Mouse (Mus musculus): Measurements from ENCODE around the gene Fkbp6. TPM values are rescaled to one million over a fixed set of nuclear protein-coding genes. Genes with fewer than 3 reads are reported as not detected.

The Fkbp6 gene
- polyA plus RNA-seq, 1 experiment from 2014 or later = 0.30 TPM

DNA sequence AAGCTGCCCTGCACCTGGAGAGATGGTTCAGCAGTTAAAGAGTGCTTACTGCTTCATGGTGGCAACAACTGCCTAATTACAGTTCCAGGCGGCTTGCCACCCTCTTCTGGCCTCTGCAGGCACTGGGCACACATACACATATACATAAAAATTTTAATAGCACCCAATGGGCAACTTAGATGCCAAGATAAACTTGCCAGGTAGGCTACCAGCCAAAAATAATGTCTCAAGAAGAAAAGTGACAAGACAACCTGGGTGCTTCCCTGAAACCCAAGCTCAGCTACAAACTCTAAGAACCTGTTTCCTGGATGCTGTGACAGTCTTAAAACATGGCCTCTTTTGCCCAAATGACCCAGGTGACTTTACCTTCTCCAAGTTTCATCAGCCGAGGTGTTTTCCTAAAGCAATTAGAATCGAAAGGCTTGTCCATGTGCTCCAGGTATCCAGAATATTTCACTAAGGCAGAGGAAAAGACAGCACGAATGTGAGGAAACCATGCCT is 2.3 kb downstream of the Fkbp6 start:
- H3K27me3 ChIP-seq = no peaks in the 10 kb centered on the region
- no peaks in the 10 kb centered on the region for H3K4me1 ChIP-seq (replicated peaks)
- no peak overlapping the region for H3K4me3 ChIP-seq
- 67% methylated on average over 4 of the region's 4 CpGs for WGBS
- no peak for ATAC-seq (ENCODE audit: low FRiP score, low read depth)
- no peak overlapping the region for H3K27ac ChIP-seq (replicated peaks)
- H3K36me3 ChIP-seq = no peaks in the 10 kb centered on the region
- no peak overlapping the region for H3K9ac ChIP-seq
- no peak overlapping the region for H3K4me2 ChIP-seq
- H3K9me3 ChIP-seq = no peaks in the 10 kb centered on the region

GRCm38 (mm10) chr5:135346430-135346829 is 3.4 kb downstream of the Fkbp6 start:
- Histone ChIP-seq H3K9ac (no peak overlapping the region), H3K36me3 (no peaks in the 10 kb centered on the region), H3K4me1 (replicated peaks) (no peaks in the 10 kb centered on the region), H3K27me3 (no peaks in the 10 kb centered on the region), H3K4me3 (no peak overlapping the region), H3K27ac (replicated peaks) (no peak overlapping the region), H3K9me3 (no peaks in the 10 kb centered on the region), H3K4me2 (no peak overlapping the region)
- ATAC-seq (ENCODE audit: low FRiP score, low read depth) = no peak
- 28% methylated on average over 1 of the region's 1 CpGs for WGBS

DNA sequence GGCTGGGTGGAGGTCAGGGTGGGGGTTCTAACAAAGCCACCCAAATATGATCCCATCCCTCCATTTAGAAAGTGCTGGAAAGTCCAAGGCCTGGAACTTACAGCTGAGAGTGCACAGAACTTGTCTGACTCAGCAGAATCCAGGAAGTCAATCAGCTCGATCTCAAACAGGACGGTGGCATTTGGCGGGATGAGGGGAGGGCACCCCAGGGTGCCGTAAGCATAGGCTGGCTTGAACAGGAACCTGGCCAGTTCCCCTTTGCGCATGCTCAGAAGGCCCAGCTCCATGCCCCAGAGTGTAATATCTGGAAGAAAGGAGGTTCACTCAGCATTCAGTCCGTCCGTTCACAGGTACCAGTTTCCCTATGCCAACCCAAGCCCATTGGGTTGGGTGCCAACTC is 3.9 kb downstream of the Fkbp6 start:
- Histone ChIP-seq H3K27ac (replicated peaks) (no peak overlapping the region), H3K27me3 (no peaks in the 10 kb centered on the region), H3K4me1 (replicated peaks) (no peaks in the 10 kb centered on the region), H3K4me3 (no peak overlapping the region), H3K4me2 (no peak overlapping the region), H3K9me3 (no peaks in the 10 kb centered on the region), H3K9ac (no peak overlapping the region), H3K36me3 (no peaks in the 10 kb centered on the region)
- 72% methylated on average over 7 of the region's 7 CpGs for WGBS
- no peak for ATAC-seq (ENCODE audit: low FRiP score, low read depth)

GRCm38 (mm10) chr5:135337575-135337974 is 12.3 kb downstream of the Fkbp6 start:
- ATAC-seq (ENCODE audit: low FRiP score, low read depth) = no peak
- no peak overlapping the region for H3K4me2 ChIP-seq
- no peaks in the 10 kb centered on the region for H3K36me3 ChIP-seq
- 73% methylated on average over 3 of the region's 3 CpGs for WGBS
- no peaks in the 10 kb centered on the region for H3K4me1 ChIP-seq (replicated peaks)
- H3K4me3 ChIP-seq = no peak overlapping the region
- H3K27ac ChIP-seq (replicated peaks) = no peak overlapping the region
- H3K27me3 ChIP-seq = no peaks in the 10 kb centered on the region
- no peaks in the 10 kb centered on the region for H3K9me3 ChIP-seq
- H3K9ac ChIP-seq = no peak overlapping the region

- H3K27me3 ChIP-seq = no peaks in the 10 kb centered on the region
- no peaks in the 10 kb centered on the region for H3K9me3 ChIP-seq
- no peak for ATAC-seq (ENCODE audit: low FRiP score, low read depth)
- H3K4me1 ChIP-seq (replicated peaks) = no peaks in the 10 kb centered on the region
- no peak overlapping the region for H3K27ac ChIP-seq (replicated peaks)
- WGBS = 83% methylated on average over 6 of the region's 6 CpGs
- no peak overlapping the region for H3K9ac ChIP-seq
- no peak overlapping the region for H3K4me3 ChIP-seq
- no peaks in the 10 kb centered on the region for H3K36me3 ChIP-seq
- H3K4me2 ChIP-seq = no peak overlapping the region
Observed at GRCm38 (mm10) chr5:135331161-135331560, 18.7 kb downstream of the Fkbp6 start.

DNA sequence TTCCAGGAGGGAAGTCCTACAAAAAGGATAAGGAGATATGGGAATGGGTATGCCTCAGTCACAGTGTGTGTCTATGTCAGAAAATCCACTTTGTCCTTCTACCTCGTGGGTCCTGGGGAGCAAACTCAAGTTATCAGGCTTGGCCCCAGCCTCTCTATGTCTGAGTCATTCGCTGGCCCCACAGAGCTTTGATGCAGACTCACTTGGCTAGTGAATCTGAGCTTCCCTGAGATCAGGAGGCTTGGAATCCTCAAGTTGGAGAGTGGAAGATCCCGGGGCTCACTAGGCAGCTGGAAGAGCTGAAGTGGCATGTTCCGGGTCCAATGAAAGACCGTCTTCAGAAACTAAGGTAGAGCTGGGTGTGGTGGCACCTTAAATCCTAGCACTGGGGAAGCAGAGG is 19.6 kb downstream of the Fkbp6 start:
- H3K4me1 ChIP-seq (replicated peaks) = no peaks in the 10 kb centered on the region
- H3K9ac ChIP-seq = no peak overlapping the region
- no peak overlapping the region for H3K27ac ChIP-seq (replicated peaks)
- no peak for ATAC-seq (ENCODE audit: low FRiP score, low read depth)
- H3K36me3 ChIP-seq = no peaks in the 10 kb centered on the region
- H3K4me3 ChIP-seq = no peak overlapping the region
- H3K9me3 ChIP-seq = no peaks in the 10 kb centered on the region
- no peaks in the 10 kb centered on the region for H3K27me3 ChIP-seq
- no peak overlapping the region for H3K4me2 ChIP-seq
- 84% methylated on average over 5 of the region's 5 CpGs for WGBS

DNA sequence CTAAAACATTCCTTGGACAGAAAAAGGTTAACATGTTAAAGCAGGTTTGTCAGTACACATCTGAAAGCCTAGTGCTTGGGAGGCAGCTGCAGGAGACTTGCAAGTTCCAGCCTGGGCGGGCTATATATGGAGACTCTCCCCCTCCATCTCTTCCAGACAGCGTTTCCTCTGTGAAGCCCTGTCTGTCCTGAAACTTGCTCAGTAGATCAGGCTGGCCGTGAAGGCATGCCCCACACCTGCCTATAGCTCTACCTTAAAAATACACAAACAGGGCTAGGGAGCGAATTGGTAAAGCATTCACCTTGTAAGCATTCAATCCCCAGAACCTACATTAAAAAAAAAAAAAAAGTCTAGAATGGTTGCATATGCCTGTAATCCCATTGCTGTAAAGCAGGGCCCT is 20.4 kb downstream of the Fkbp6 start:
- no peak overlapping the region for H3K4me3 ChIP-seq
- no peaks in the 10 kb centered on the region for H3K4me1 ChIP-seq (replicated peaks)
- no peaks in the 10 kb centered on the region for H3K9me3 ChIP-seq
- no peaks in the 10 kb centered on the region for H3K36me3 ChIP-seq
- H3K9ac ChIP-seq = no peak overlapping the region
- WGBS = 84% methylated on average over 4 of the region's 4 CpGs
- H3K4me2 ChIP-seq = no peak overlapping the region
- H3K27me3 ChIP-seq = no peaks in the 10 kb centered on the region
- no peak overlapping the region for H3K27ac ChIP-seq (replicated peaks)
- ATAC-seq (ENCODE audit: low FRiP score, low read depth) = no peak

DNA sequence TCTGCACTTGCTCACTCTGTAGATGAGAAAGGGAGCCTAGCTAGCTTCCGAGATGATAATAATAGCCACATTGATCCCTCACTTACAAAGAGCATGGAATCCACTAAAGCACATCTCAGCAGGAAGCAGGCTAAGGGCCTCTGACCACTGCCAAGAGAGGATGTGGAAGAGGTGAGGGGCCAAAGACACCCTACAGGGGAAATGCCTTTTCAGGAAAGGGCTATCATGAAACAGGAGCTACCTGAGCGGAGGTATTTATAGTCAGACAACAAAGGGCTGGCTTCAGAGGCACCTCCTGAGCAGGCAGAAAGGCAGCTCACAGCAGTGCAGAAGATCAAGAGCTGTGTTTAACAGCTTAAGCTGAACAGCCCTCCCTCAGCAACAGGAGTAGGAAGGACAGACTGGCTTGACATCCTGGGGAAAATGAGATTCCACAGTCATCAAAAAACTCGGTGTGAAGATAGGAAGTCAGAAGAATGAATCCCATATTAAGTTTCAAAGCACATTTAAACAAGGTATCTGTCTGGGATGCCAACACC is 23.7 kb downstream of the Fkbp6 start:
- no peaks in the 10 kb centered on the region for H3K9me3 ChIP-seq
- H3K27me3 ChIP-seq = no peaks in the 10 kb centered on the region
- 13% methylated on average over 3 of the region's 3 CpGs for WGBS
- H3K4me3 ChIP-seq = no peak overlapping the region
- H3K4me2 ChIP-seq = no peak overlapping the region
- ATAC-seq (ENCODE audit: low FRiP score, low read depth) = no peak
- no peaks in the 10 kb centered on the region for H3K4me1 ChIP-seq (replicated peaks)
- no peaks in the 10 kb centered on the region for H3K36me3 ChIP-seq
- H3K9ac ChIP-seq = no peak overlapping the region
- no peak overlapping the region for H3K27ac ChIP-seq (replicated peaks)

GRCm38 (mm10) chr5:135322197-135322596 is 27.6 kb downstream of the Fkbp6 start:
- no peaks in the 10 kb centered on the region for H3K4me1 ChIP-seq (replicated peaks)
- no peaks in the 10 kb centered on the region for H3K27me3 ChIP-seq
- H3K9ac ChIP-seq = no peak overlapping the region
- H3K9me3 ChIP-seq = no peaks in the 10 kb centered on the region
- no peaks in the 10 kb centered on the region for H3K36me3 ChIP-seq
- 93% methylated on average over 1 of the region's 1 CpGs for WGBS
- no peak overlapping the region for H3K4me2 ChIP-seq
- H3K27ac ChIP-seq (replicated peaks) = no peak overlapping the region
- no peak overlapping the region for H3K4me3 ChIP-seq
- no peak for ATAC-seq (ENCODE audit: low FRiP score, low read depth)

DNA sequence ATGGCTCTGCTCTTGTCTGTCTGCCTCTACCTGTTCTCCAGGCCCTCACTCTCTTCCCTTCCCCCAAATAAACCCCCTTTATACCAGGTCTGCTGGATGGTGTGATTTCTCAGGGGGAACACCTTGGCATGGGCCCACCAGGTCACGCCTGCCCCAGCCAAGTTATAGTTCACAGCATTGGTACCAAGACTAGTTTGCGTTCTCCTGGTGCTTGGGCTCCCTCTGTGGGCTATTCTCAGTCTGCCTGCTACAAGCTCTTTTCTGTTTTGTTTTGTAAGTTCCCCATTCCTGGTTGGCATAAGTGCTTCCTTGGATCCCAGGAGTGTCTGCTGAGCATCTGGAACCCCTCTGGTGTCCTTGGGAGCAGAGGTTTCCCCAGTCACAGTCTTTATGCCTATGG is 30.0 kb downstream of the Fkbp6 start:
- Histone ChIP-seq H3K9ac (no peak overlapping the region), H3K27me3 (no peaks in the 10 kb centered on the region), H3K9me3 (no peaks in the 10 kb centered on the region), H3K4me1 (replicated peaks) (no peaks in the 10 kb centered on the region), H3K4me2 (no peak overlapping the region), H3K4me3 (no peak overlapping the region), H3K27ac (replicated peaks) (no peak overlapping the region), H3K36me3 (no peaks in the 10 kb centered on the region)
- WGBS = 62% methylated on average over 2 of the region's 2 CpGs
- ATAC-seq (ENCODE audit: low FRiP score, low read depth) = no peak

DNA sequence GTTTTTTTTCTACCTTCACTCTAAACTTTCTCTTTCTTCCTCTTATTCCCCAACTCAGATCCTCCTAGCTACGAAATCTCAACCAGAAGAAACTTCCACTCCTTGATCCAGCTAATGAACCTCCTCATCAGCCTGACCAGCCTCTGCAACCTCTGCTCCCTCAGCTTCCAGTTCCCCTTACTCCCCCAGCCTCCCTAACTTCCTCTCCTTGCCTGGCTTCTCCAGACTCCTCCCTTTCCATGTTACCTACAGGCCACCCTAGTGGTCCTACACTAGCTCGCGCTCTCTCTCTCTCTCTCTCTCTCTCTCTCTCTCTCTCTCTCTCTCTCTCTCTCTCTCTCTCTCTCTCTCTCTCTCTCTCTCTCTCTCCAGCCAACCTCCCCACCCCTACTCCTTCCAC is 33.7 kb downstream of the Fkbp6 start:
- H3K36me3 ChIP-seq = no peaks in the 10 kb centered on the region
- H3K9ac ChIP-seq = no peak overlapping the region
- no peaks in the 10 kb centered on the region for H3K27me3 ChIP-seq
- ATAC-seq (ENCODE audit: low FRiP score, low read depth) = no peak
- no peak overlapping the region for H3K27ac ChIP-seq (replicated peaks)
- WGBS = 73% methylated on average over 3 of the region's 3 CpGs
- no peaks in the 10 kb centered on the region for H3K9me3 ChIP-seq
- H3K4me3 ChIP-seq = no peak overlapping the region
- H3K4me1 ChIP-seq (replicated peaks) = no peaks in the 10 kb centered on the region
- no peak overlapping the region for H3K4me2 ChIP-seq

DNA sequence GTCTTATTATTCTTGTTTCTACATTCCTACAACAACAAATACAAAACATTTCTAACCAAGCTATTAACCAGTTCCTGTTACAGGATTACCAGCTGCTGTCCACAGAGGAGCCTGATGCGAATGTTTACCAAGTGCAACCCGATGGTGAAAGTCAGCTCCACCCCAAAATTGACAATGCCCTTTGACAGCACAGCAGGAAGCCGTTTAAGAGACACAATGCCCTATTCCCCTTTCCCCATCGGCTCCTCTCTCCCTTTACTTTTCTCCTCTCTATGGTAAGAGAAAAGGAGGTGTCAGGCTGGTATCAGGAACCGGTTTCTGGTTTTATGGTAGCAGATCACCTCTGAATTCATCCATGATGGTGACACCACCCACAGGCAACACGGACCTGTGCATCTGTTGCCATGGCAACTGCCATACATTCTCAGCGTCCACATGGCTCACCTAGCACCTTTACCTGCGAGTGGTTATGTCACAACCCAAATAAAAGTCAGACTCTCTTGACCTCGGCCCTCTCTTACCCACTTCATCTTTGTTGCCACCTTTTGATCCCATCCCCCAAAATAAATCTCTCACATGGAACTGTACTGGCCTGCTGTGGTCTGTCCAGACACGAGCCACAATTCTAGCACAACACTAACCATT is 43.4 kb downstream of the Fkbp6 start:
- WGBS = 36% methylated on average over 10 of the region's 10 CpGs
- no peak overlapping the region for H3K9ac ChIP-seq

GRCm38 (mm10) chr5:135302454-135302853 is 47.4 kb downstream of the Fkbp6 start:
- Histone ChIP-seq H3K9ac (no peak overlapping the region), H3K4me3 (no peak overlapping the region), H3K4me1 (replicated peaks) (no peaks in the 10 kb centered on the region), H3K27me3 (no peaks in the 10 kb centered on the region), H3K36me3 (no peaks in the 10 kb centered on the region), H3K9me3 (no peaks in the 10 kb centered on the region), H3K4me2 (no peak overlapping the region), H3K27ac (replicated peaks) (no peak overlapping the region)
- WGBS = 83% methylated on average over 3 of the region's 3 CpGs
- no peak for ATAC-seq (ENCODE audit: low FRiP score, low read depth)

More for the DNA sequence above, 43.4 kb downstream of the Fkbp6 start:
- Histone ChIP-seq H3K4me1 (replicated peaks) (no peaks in the 10 kb centered on the region), H3K36me3 (no peaks in the 10 kb centered on the region), H3K4me2 (no peak overlapping the region), H3K9me3 (no peaks in the 10 kb centered on the region), H3K27me3 (no peaks in the 10 kb centered on the region), H3K27ac (replicated peaks) (no peak overlapping the region), H3K4me3 (no peak overlapping the region)
- ATAC-seq (ENCODE audit: low FRiP score, low read depth) = no peak
